Mouse (Mus musculus): ENCODE results near the gene Bet1l.
A peak's percentile ranks its signal among the peaks of the same experiment; 100 is the strongest.

The Bet1l gene

GRCm38 (mm10) chr7:140828171-140828881 is 29.1 kb downstream of the Bet1l start:
- DNase-seq = no peak

GRCm38 (mm10) chr7:140822731-140823130 is 34.6 kb downstream of the Bet1l start:
- DNase-seq = no peak

- no peak for DNase-seq
Measured at GRCm38 (mm10) chr7:140821653-140822329, 35.6 kb downstream of the Bet1l start, which contains the start of gene Zfp941. TSS of gene Zfp941 (minus strand) at chr7:140822178.

- no peak for DNase-seq
Measured at GRCm38 (mm10) chr7:140821305-140821652, 36.1 kb downstream of the Bet1l start.

GRCm38 (mm10) chr7:140820173-140820572 is 37.2 kb downstream of the Bet1l start:
- DNase-seq = no peak

- no peak for DNase-seq
Measured at GRCm38 (mm10) chr7:140812850-140813249, 44.5 kb downstream of the Bet1l start.

- DNase-seq = no peak
Measured at GRCm38 (mm10) chr7:140811714-140812113, 45.7 kb downstream of the Bet1l start.

- DNase-seq = peak; percentile 8
Measured at GRCm38 (mm10) chr7:140810496-140810895, 46.9 kb downstream of the Bet1l start.

- peak; percentile 51 for DNase-seq
Measured at GRCm38 (mm10) chr7:140805704-140806103, 51.7 kb downstream of the Bet1l start.
